Mouse (Mus musculus): ENCODE results near the gene Pdcd2l. TPM values are rescaled to one million over a fixed set of nuclear protein-coding genes. Genes with fewer than 3 reads are reported as not detected.

Gene Pdcd2l
- total RNA-seq (2021), result 10 to 100 TPM; 16.2 to 19.2 TPM
- long read RNA-seq, experiment 1, transcript Pdcd2l-201 (7 exons, 1,295 nt), result major isoform, 34 of 45 reads
- long read RNA-seq, experiment 1, partial matches to known transcripts, result 7 of 45 reads
- long read RNA-seq, experiment 1, other reads (novel, unspliced or antisense), result 3 of 45 reads
- long read RNA-seq, experiment 2, transcript Pdcd2l-201 (7 exons, 1,295 nt), result major isoform, 22 of 40 reads
- long read RNA-seq, experiment 2, partial matches to known transcripts, result 14 of 40 reads
- long read RNA-seq, experiment 2, other reads (novel, unspliced or antisense), result 3 of 40 reads

- intact Hi-C loops (cut with DNase I), result loop anchor here (5.0 kb wide), 1 partner anchor 36 kb away; the partner anchor contains the start of gene Gpi1
- DNase-seq, result peak; percentile 91 to 95
Observed at GRCm38 (mm10) chr7:34196132-34197128, at the start of gene Pdcd2l. Gene Pdcd2l, minus strand, starts transcription at chr7:34196661.

- intact Hi-C loops (cut with DNase I), result no loop called here
- DNase-seq, result no peak
Observed at GRCm38 (mm10) chr7:34242176-34242575, 45.7 kb upstream of the Pdcd2l start.

GRCm38 (mm10) chr7:34238086-34238485 is 41.6 kb upstream of the Pdcd2l start:
- intact Hi-C loops (cut with DNase I), result loop anchor here (10.0 kb wide), 1 partner anchor 417 kb away; the partner anchor contains the start of gene Kctd15
- DNase-seq, result no peak

GRCm38 (mm10) chr7:34235602-34236001 is 39.1 kb upstream of the Pdcd2l start:
- no peak for DNase-seq
- intact Hi-C loops (cut with DNase I), result loop anchor here (10.0 kb wide), 1 partner anchor 419 kb away; the partner anchor contains the start of gene Kctd15

GRCm38 (mm10) chr7:34234610-34235561 is 38.4 kb upstream of the Pdcd2l start:
- intact Hi-C loops (cut with DNase I), result loop anchor here (5.0 to 10.0 kb wide), 2 partner anchors 38 to 420 kb away; partner anchors contain the start of genes Kctd15 and Pdcd2l
- DNase-seq, result no peak

GRCm38 (mm10) chr7:34233909-34234609 is 37.6 kb upstream of the Pdcd2l start:
- DNase-seq, result peak; percentile 96 to 98
- intact Hi-C loops (cut with DNase I), result loop anchor here (5.0 to 10.0 kb wide), 2 partner anchors 37 to 421 kb away; partner anchors contain the start of genes Kctd15 and Pdcd2l

GRCm38 (mm10) chr7:34232785-34233725 is 36.6 kb upstream of the Pdcd2l start:
- DNase-seq, result no peak
- intact Hi-C loops (cut with DNase I), result loop anchor here (5.0 to 10.0 kb wide), 2 partner anchors 36 to 422 kb away; partner anchors contain the start of genes Kctd15 and Pdcd2l

- intact Hi-C loops (cut with DNase I), result loop anchor here (5.0 to 10.0 kb wide), 2 partner anchors 33 to 425 kb away; partner anchors contain the start of genes Kctd15 and Pdcd2l
- DNase-seq, result peak; percentile 84 to 87
Observed at GRCm38 (mm10) chr7:34230116-34230515, 33.7 kb upstream of the Pdcd2l start, which contains the start of gene Gpi1. Gene Gpi1, minus strand, starts transcription at chr7:34230336.

GRCm38 (mm10) chr7:34229691-34230111 is 33.2 kb upstream of the Pdcd2l start:
- intact Hi-C loops (cut with DNase I), result loop anchor here (5.0 to 10.0 kb wide), 2 partner anchors 32 to 425 kb away; partner anchors contain the start of genes Kctd15 and Pdcd2l
- DNase-seq, result peak; percentile 50 to 58

- intact Hi-C loops (cut with DNase I), result no loop called here
- no peak for DNase-seq
Observed at GRCm38 (mm10) chr7:34229153-34229552, 32.7 kb upstream of the Pdcd2l start.

- DNase-seq, result peak in 1 of 2 experiments; percentile 42
- intact Hi-C loops (cut with DNase I), result no loop called here
Observed at GRCm38 (mm10) chr7:34228641-34229040, 32.2 kb upstream of the Pdcd2l start.

GRCm38 (mm10) chr7:34226846-34227245 is 30.4 kb upstream of the Pdcd2l start:
- DNase-seq, result no peak
- intact Hi-C loops (cut with DNase I), result no loop called here

GRCm38 (mm10) chr7:34226086-34226485 is 29.6 kb upstream of the Pdcd2l start:
- intact Hi-C loops (cut with DNase I), result no loop called here
- no peak for DNase-seq

GRCm38 (mm10) chr7:34224308-34224707 is 27.8 kb upstream of the Pdcd2l start:
- intact Hi-C loops (cut with DNase I), result no loop called here
- no peak for DNase-seq

- DNase-seq, result no peak
- intact Hi-C loops (cut with DNase I), result no loop called here
Observed at GRCm38 (mm10) chr7:34222340-34222739, 25.9 kb upstream of the Pdcd2l start.

- DNase-seq, result no peak
- intact Hi-C loops (cut with DNase I), result no loop called here
Observed at GRCm38 (mm10) chr7:34221594-34222250, 25.3 kb upstream of the Pdcd2l start.

GRCm38 (mm10) chr7:34218496-34218895 is 22.0 kb upstream of the Pdcd2l start:
- intact Hi-C loops (cut with DNase I), result no loop called here
- DNase-seq, result no peak
